Mouse (Mus musculus): ENCODE measurements around the gene Tpx2.

Tpx2 gene

GRCm38 (mm10) chr2:152930276-152930675 is 82.5 kb downstream of the Tpx2 start:
- peaks cover 36% of the 10 kb centered on the region for H3K4me1 ChIP-seq (replicated peaks; ENCODE audit: low read depth, low read length)
- H3K4me3 ChIP-seq (replicated peaks; ENCODE audit: low read length) = no peak overlapping the region
- H3K27me3 ChIP-seq (ENCODE audit: insufficient read depth, low read length) = peaks cover 67% of the 10 kb centered on the region
- H3K9me3 ChIP-seq (ENCODE audit: low read length) = no peaks in the 10 kb centered on the region
- no peaks in the 10 kb centered on the region for H3K36me3 ChIP-seq (ENCODE audit: insufficient read depth, low read length)
- TF ChIP-seq POU5F1 (IDR thresholded peaks at IDR 0.05; ENCODE audit: borderline replicate concordance, low read length) (no peak), NANOG (IDR thresholded peaks at IDR 0.05; ENCODE audit: borderline replicate concordance, low read length) (no peak), CTCF (conservative IDR thresholded peaks at IDR 0.05; ENCODE audit: low read length) (no peak)

- no peak for TF ChIP-seq CTCF (conservative IDR thresholded peaks at IDR 0.05; ENCODE audit: low read length)
- TF ChIP-seq NANOG (IDR thresholded peaks at IDR 0.05; ENCODE audit: borderline replicate concordance, low read length) = no peak
- TF ChIP-seq POU5F1 (IDR thresholded peaks at IDR 0.05; ENCODE audit: borderline replicate concordance, low read length) = no peak
- H3K4me1 ChIP-seq (replicated peaks; ENCODE audit: low read depth, low read length) = peaks cover 27% of the 10 kb centered on the region
- H3K27me3 ChIP-seq (ENCODE audit: insufficient read depth, low read length) = peaks cover 75% of the 10 kb centered on the region
- peak overlapping the region; percentile 26; the same call in 1 of the 2 replicates for H3K4me3 ChIP-seq (replicated peaks; ENCODE audit: low read length)
- no peaks in the 10 kb centered on the region for H3K9me3 ChIP-seq (ENCODE audit: low read length)
- no peaks in the 10 kb centered on the region for H3K36me3 ChIP-seq (ENCODE audit: insufficient read depth, low read length)
These were observed 83.8 kb downstream of the Tpx2 start for GRCm38 (mm10) chr2:152931456-152932160.

- Histone ChIP-seq H3K36me3 (ENCODE audit: insufficient read depth, low read length) (no peaks in the 10 kb centered on the region), H3K4me3 (replicated peaks; ENCODE audit: low read length) (peak within 1 kb of the TSS; percentile 66), H3K27me3 (ENCODE audit: insufficient read depth, low read length) (peaks cover 71% of the 10 kb centered on the region), H3K9me3 (ENCODE audit: low read length) (no peaks in the 10 kb centered on the region), H3K4me1 (replicated peaks; ENCODE audit: low read depth, low read length) (peaks cover 26% of the 10 kb centered on the region)
- TF ChIP-seq CTCF (conservative IDR thresholded peaks at IDR 0.05; ENCODE audit: low read length) = no peak
These were observed 85.3 kb downstream of the Tpx2 start, which contains the start of gene Foxs1 for GRCm38 (mm10) chr2:152933048-152933447. Foxs1 (minus strand) TSS chr2:152933208.

- H3K36me3 ChIP-seq (ENCODE audit: insufficient read depth, low read length) = no peaks in the 10 kb centered on the region
- no peak for TF ChIP-seq NANOG (IDR thresholded peaks at IDR 0.05; ENCODE audit: borderline replicate concordance, low read length)
- peak; percentile 87 for TF ChIP-seq CTCF (conservative IDR thresholded peaks at IDR 0.05; ENCODE audit: low read length)
- no peak overlapping the region for H3K4me3 ChIP-seq (replicated peaks; ENCODE audit: low read length)
- peaks cover 21% of the 10 kb centered on the region for H3K4me1 ChIP-seq (replicated peaks; ENCODE audit: low read depth, low read length)
- H3K27me3 ChIP-seq (ENCODE audit: insufficient read depth, low read length) = peaks cover 71% of the 10 kb centered on the region
- no peaks in the 10 kb centered on the region for H3K9me3 ChIP-seq (ENCODE audit: low read length)
These were observed 85.8 kb downstream of the Tpx2 start for GRCm38 (mm10) chr2:152933614-152934013.

- Histone ChIP-seq H3K27me3 (ENCODE audit: insufficient read depth, low read length) (peaks cover 84% of the 10 kb centered on the region), H3K4me1 (replicated peaks; ENCODE audit: low read depth, low read length) (peaks cover 19% of the 10 kb centered on the region), H3K4me3 (replicated peaks; ENCODE audit: low read length) (no peak overlapping the region), H3K9me3 (ENCODE audit: low read length) (no peaks in the 10 kb centered on the region), H3K36me3 (ENCODE audit: insufficient read depth, low read length) (no peaks in the 10 kb centered on the region)
- TF ChIP-seq NANOG (IDR thresholded peaks at IDR 0.05; ENCODE audit: borderline replicate concordance, low read length) (no peak), POU5F1 (IDR thresholded peaks at IDR 0.05; ENCODE audit: borderline replicate concordance, low read length) (no peak), CTCF (conservative IDR thresholded peaks at IDR 0.05; ENCODE audit: low read length) (peak; percentile 97)
These were observed 92.1 kb downstream of the Tpx2 start for GRCm38 (mm10) chr2:152939846-152940245.

- peaks cover 86% of the 10 kb centered on the region for H3K27me3 ChIP-seq (ENCODE audit: insufficient read depth, low read length)
- no peak overlapping the region for H3K4me3 ChIP-seq (replicated peaks; ENCODE audit: low read length)
- H3K9me3 ChIP-seq (ENCODE audit: low read length) = no peaks in the 10 kb centered on the region
- H3K36me3 ChIP-seq (ENCODE audit: insufficient read depth, low read length) = no peaks in the 10 kb centered on the region
- TF ChIP-seq NANOG (IDR thresholded peaks at IDR 0.05; ENCODE audit: borderline replicate concordance, low read length) (no peak), POU5F1 (IDR thresholded peaks at IDR 0.05; ENCODE audit: borderline replicate concordance, low read length) (no peak), CTCF (conservative IDR thresholded peaks at IDR 0.05; ENCODE audit: low read length) (no peak)
- H3K4me1 ChIP-seq (replicated peaks; ENCODE audit: low read depth, low read length) = peaks cover 19% of the 10 kb centered on the region
These were observed 93.3 kb downstream of the Tpx2 start for GRCm38 (mm10) chr2:152941106-152941505.

GRCm38 (mm10) chr2:152941776-152942175 is 94.0 kb downstream of the Tpx2 start:
- Histone ChIP-seq H3K36me3 (ENCODE audit: insufficient read depth, low read length) (no peaks in the 10 kb centered on the region), H3K9me3 (ENCODE audit: low read length) (no peaks in the 10 kb centered on the region), H3K4me3 (replicated peaks; ENCODE audit: low read length) (no peak overlapping the region), H3K4me1 (replicated peaks; ENCODE audit: low read depth, low read length) (peaks cover 19% of the 10 kb centered on the region), H3K27me3 (ENCODE audit: insufficient read depth, low read length) (peaks cover 86% of the 10 kb centered on the region)
- TF ChIP-seq POU5F1 (IDR thresholded peaks at IDR 0.05; ENCODE audit: borderline replicate concordance, low read length) (no peak), NANOG (IDR thresholded peaks at IDR 0.05; ENCODE audit: borderline replicate concordance, low read length) (no peak), CTCF (conservative IDR thresholded peaks at IDR 0.05; ENCODE audit: low read length) (no peak)

- H3K4me1 ChIP-seq (replicated peaks; ENCODE audit: low read depth, low read length) = peaks cover 19% of the 10 kb centered on the region
- H3K36me3 ChIP-seq (ENCODE audit: insufficient read depth, low read length) = no peaks in the 10 kb centered on the region
- peaks cover 92% of the 10 kb centered on the region for H3K27me3 ChIP-seq (ENCODE audit: insufficient read depth, low read length)
- H3K4me3 ChIP-seq (replicated peaks; ENCODE audit: low read length) = peak overlapping the region; percentile 74
- TF ChIP-seq POU5F1 (IDR thresholded peaks at IDR 0.05; ENCODE audit: borderline replicate concordance, low read length) = no peak
- TF ChIP-seq CTCF (conservative IDR thresholded peaks at IDR 0.05; ENCODE audit: low read length) = no peak
- TF ChIP-seq NANOG (IDR thresholded peaks at IDR 0.05; ENCODE audit: borderline replicate concordance, low read length) = no peak
- H3K9me3 ChIP-seq (ENCODE audit: low read length) = no peaks in the 10 kb centered on the region
These were observed 95.2 kb downstream of the Tpx2 start for GRCm38 (mm10) chr2:152942898-152943515.

Measured in E14TG2a.4 (cell line).